Mouse (Mus musculus) bone marrow, adult 2 months (tissue): ENCODE data around the gene Rwdd1.

Experiments
- CTCF ChIP-seq: fragments of 200-500 bp; IDR thresholded peaks from 2 replicates; pipeline ENCODE4 v1.5.1; 2011; ENCODE audit warnings: low read length, control low read depth; ENCODE audit not compliant: control insufficient read depth, insufficient read depth
- POLR2A ChIP-seq: fragments of 200-500 bp; IDR thresholded peaks from 2 replicates; pipeline ENCODE4 v1.6.1; 2011; ENCODE audit warnings: low read depth, mild to moderate bottlenecking, control low read depth, low read length, borderline replicate concordance; ENCODE audit not compliant: control insufficient read depth

- TF ChIP-seq CTCF (no peak), POLR2A (no peak)
These were observed 6.8 kb downstream of the Rwdd1 start for GRCm38 (mm10) chr10:34012581-34012980.
